Mouse (Mus musculus) midbrain, embryonic 15.5 days (tissue): ENCODE data around the gene Pllp. TPM values are rescaled to one million over a fixed set of nuclear protein-coding genes. Genes with fewer than 3 reads are reported as not detected.
A peak's percentile ranks its signal among the peaks of the same experiment; 100 is the strongest.

Experiments
- ATAC-seq: fragments of 200-750 bp; cut with Nextera tagmentation; replicated peaks from 2 replicates; pipeline ENCODE4 v1.8.0; 2017; ENCODE audit warnings: moderate TSS enrichment
- H3K27ac ChIP-seq: fragments of 300-500 bp; sonication (generic); 2 replicates; pipeline ENCODE4 v1.5.1; 2015; ENCODE audit warnings: mild to moderate bottlenecking, inconsistent platforms
- H3K27me3 ChIP-seq: fragments of 300-500 bp; sonication (generic); replicated peaks from 2 replicates; pipeline ENCODE4 v1.6.1; 2015; ENCODE audit warnings: inconsistent platforms
- H3K36me3 ChIP-seq: fragments of 300-500 bp; sonication (generic); replicated peaks from 2 replicates; pipeline ENCODE4 v1.6.1; 2015; ENCODE audit warnings: inconsistent platforms
- H3K4me1 ChIP-seq: fragments of 300-500 bp; sonication (generic); 2 replicates; pipeline ENCODE4 v1.6.1; 2015; ENCODE audit warnings: inconsistent platforms
- H3K4me2 ChIP-seq: fragments of 300-500 bp; sonication (generic); 2 replicates; pipeline ENCODE4 v1.6.1; 2015; ENCODE audit warnings: inconsistent platforms, mild to moderate bottlenecking, moderate library complexity
- H3K4me3 ChIP-seq: fragments of 300-500 bp; sonication (generic); 2 replicates; pipeline ENCODE4 v1.5.1; 2015; ENCODE audit warnings: mild to moderate bottlenecking, inconsistent platforms
- H3K9ac ChIP-seq: fragments of 300-500 bp; sonication (generic); 2 replicates; pipeline ENCODE4 v1.6.1; 2015; ENCODE audit warnings: mild to moderate bottlenecking, inconsistent platforms
- H3K9me3 ChIP-seq: fragments of 300-500 bp; sonication (generic); 2 replicates; pipeline ENCODE4 v1.6.1; 2016; ENCODE audit warnings: inconsistent platforms
- WGBS: fragments of 180-500 bp; shearing (Covaris S2); methylation state at CpG from one replicate; pipeline ENCODE4 v1.1.7; 2015; ENCODE audit warnings: mixed read lengths; 5-methylcytosine and 5-hydroxymethylcytosine counted together
- polyA plus RNA-seq: library from polyadenylated mRNA; unstranded; fragments of >200 nt; fragmentation: Nextera tagmentation; extraction: Ambion mirVana; gene quantifications from 2 replicates; pipeline ENCODE4 v1.2.1, GENCODE M21; 2015

Pllp gene
- 1.5 and 1.6 TPM in 2 replicates for polyA plus RNA-seq

DNA sequence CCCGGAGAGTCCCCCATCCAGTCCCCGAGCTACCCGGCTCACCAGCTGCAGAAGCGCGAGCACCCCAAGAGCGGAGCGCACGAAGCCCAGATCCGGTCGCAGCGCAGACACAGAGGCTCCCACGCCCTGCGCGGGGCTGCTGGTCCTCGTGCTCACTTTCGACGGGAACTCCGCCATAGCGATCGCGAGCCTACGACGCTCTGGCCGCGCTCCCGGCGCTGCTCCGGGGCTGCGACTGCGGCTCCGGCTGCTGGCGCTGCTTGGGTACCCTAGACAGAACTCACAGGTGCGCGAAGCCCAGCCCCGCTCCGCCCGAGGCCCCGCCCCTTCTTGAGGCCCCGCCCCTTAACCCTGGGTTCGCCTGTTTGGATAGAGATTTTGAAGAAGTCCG is at the start of gene Pllp:
TSS of gene Pllp (minus strand) at position 285 of the 391 bp plus-strand sequence.
- no peak within 1 kb of the TSS for H3K27ac ChIP-seq
- peak within 1 kb of the TSS; percentile 79 for H3K4me2 ChIP-seq
- peak within 1 kb of the TSS; percentile 22 for H3K9ac ChIP-seq
- H3K27me3 ChIP-seq: peaks cover 50% of the 10 kb centered on the region
- H3K4me1 ChIP-seq: peaks cover 25% of the 10 kb centered on the region
- WGBS: under 1% methylated on average over 41 of the region's 41 CpGs
- ATAC-seq: peak; percentile 79
- no peaks in the 10 kb centered on the region for H3K36me3 ChIP-seq
- H3K4me3 ChIP-seq: peak within 1 kb of the TSS; percentile 45
- H3K9me3 ChIP-seq: no peaks in the 10 kb centered on the region

- Histone ChIP-seq H3K9ac (no peak within 1 kb of the TSS), H3K27me3 (no peaks in the 10 kb centered on the region), H3K9me3 (no peaks in the 10 kb centered on the region), H3K36me3 (no peaks in the 10 kb centered on the region), H3K4me3 (no peak within 1 kb of the TSS), H3K4me1 (no peaks in the 10 kb centered on the region), H3K4me2 (no peak within 1 kb of the TSS), H3K27ac (no peak within 1 kb of the TSS)
- ATAC-seq: no peak
- WGBS: 90% methylated on average over 7 of the region's 7 CpGs
These were observed 49.6 kb upstream of the Pllp start, which contains the start of gene Ccl22 for GRCm38 (mm10) chr8:94745476-94746184. Ccl22 (plus strand) TSS chr8:94745590.

DNA sequence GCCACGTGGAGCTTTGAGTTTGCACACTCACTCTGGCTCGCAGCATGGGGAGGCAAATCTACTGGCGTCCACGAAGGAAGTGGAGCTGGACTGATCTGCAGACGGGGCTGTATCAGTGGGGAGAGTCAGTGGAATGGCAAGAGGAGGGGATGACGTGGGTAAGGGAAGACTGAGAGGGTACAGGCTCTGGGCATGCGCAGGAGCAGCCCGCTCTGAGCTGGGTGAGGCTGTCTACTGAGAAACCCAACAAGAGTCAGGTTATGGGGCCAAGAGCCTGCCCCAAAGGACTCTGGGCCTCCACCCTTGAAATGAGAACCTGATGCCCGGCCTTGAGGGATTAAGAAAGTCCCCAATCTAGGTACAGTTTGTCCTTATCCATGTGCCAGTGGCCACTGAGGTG is 48.9 kb upstream of the Pllp start:
- no peak overlapping the region for H3K4me3 ChIP-seq
- no peaks in the 10 kb centered on the region for H3K9me3 ChIP-seq
- 77% methylated on average over 9 of the region's 9 CpGs for WGBS
- H3K36me3 ChIP-seq: no peaks in the 10 kb centered on the region
- ATAC-seq: no peak
- no peaks in the 10 kb centered on the region for H3K27me3 ChIP-seq
- no peak overlapping the region for H3K27ac ChIP-seq
- no peak overlapping the region for H3K4me2 ChIP-seq
- no peak overlapping the region for H3K9ac ChIP-seq
- no peaks in the 10 kb centered on the region for H3K4me1 ChIP-seq

DNA sequence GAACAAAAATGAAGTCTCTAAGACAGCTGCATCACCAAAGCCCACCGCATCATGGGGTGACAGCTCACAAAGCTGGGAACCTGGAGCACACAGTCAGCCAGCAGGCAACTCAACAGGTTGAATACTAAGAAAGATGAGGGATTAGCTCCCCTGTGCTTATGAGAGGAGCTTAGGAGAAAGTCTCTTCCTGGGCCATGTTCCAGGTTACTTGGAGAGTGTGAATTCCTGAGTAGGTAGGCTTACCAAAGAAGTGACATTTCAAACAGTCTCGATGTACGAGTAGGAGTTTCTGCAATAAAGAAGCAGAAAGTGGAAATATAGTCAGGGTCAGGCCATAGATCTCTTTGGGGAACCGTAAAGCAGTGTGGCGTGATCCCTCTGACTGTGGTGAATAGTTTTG is 48.4 kb upstream of the Pllp start:
- Histone ChIP-seq H3K36me3 (no peaks in the 10 kb centered on the region), H3K9ac (no peak overlapping the region), H3K9me3 (no peaks in the 10 kb centered on the region), H3K4me2 (no peak overlapping the region), H3K4me3 (no peak overlapping the region), H3K27ac (no peak overlapping the region), H3K27me3 (no peaks in the 10 kb centered on the region), H3K4me1 (no peaks in the 10 kb centered on the region)
- no peak for ATAC-seq
- WGBS: 93% methylated on average over 5 of the region's 5 CpGs

DNA sequence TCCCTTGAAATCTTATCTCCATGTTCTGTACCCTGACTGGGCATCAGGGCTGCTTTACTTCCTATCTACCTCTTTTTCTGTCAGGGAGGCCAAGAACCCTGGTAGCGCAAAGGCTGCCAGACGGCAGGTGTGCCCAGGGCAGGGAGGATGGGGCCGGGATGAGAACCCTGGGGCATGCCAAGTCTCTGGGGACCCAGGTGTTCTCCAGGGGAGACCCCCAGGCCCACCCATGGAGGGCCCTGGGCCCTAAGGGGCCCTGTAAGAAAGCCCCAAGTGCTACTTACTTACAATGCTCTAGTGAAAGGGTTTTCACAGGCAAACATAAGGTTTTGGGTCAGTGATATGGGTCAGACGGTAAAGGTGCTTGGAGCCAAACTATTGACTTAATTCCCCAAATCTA is 45.6 kb upstream of the Pllp start:
- 92% methylated on average over 4 of the region's 4 CpGs for WGBS
- H3K36me3 ChIP-seq: no peaks in the 10 kb centered on the region
- H3K27me3 ChIP-seq: no peaks in the 10 kb centered on the region
- H3K4me1 ChIP-seq: no peaks in the 10 kb centered on the region
- no peak overlapping the region for H3K9ac ChIP-seq
- H3K4me2 ChIP-seq: no peak overlapping the region
- no peaks in the 10 kb centered on the region for H3K9me3 ChIP-seq
- no peak overlapping the region for H3K27ac ChIP-seq
- ATAC-seq: no peak
- H3K4me3 ChIP-seq: no peak overlapping the region

GRCm38 (mm10) chr8:94740591-94740990 is 44.5 kb upstream of the Pllp start:
- no peaks in the 10 kb centered on the region for H3K36me3 ChIP-seq
- 90% methylated on average over 3 of the region's 3 CpGs for WGBS

GRCm38 (mm10) chr8:94739829-94740228 is 43.8 kb upstream of the Pllp start:
- 84% methylated on average over 6 of the region's 6 CpGs for WGBS
- H3K4me2 ChIP-seq: no peak overlapping the region
- ATAC-seq: no peak

More at GRCm38 (mm10) chr8:94740591-94740990, 44.5 kb upstream of the Pllp start:
- H3K4me2 ChIP-seq: no peak overlapping the region
- no peak overlapping the region for H3K27ac ChIP-seq
- no peaks in the 10 kb centered on the region for H3K4me1 ChIP-seq
- H3K27me3 ChIP-seq: no peaks in the 10 kb centered on the region
- H3K9me3 ChIP-seq: no peaks in the 10 kb centered on the region
- H3K4me3 ChIP-seq: no peak overlapping the region
- H3K9ac ChIP-seq: no peak overlapping the region
- no peak for ATAC-seq

GRCm38 (mm10) chr8:94735426-94736094 is 39.5 kb upstream of the Pllp start:
- no peak for ATAC-seq
- no peak overlapping the region for H3K9ac ChIP-seq

More at GRCm38 (mm10) chr8:94739829-94740228, 43.8 kb upstream of the Pllp start:
- Histone ChIP-seq H3K27me3 (no peaks in the 10 kb centered on the region), H3K4me1 (no peaks in the 10 kb centered on the region), H3K9ac (no peak overlapping the region), H3K27ac (no peak overlapping the region), H3K4me3 (no peak overlapping the region), H3K36me3 (no peaks in the 10 kb centered on the region), H3K9me3 (no peaks in the 10 kb centered on the region)

GRCm38 (mm10) chr8:94734735-94735350 is 38.8 kb upstream of the Pllp start:
- Histone ChIP-seq H3K36me3 (no peaks in the 10 kb centered on the region), H3K4me3 (no peak overlapping the region), H3K27ac (no peak overlapping the region), H3K4me2 (no peak overlapping the region), H3K4me1 (no peaks in the 10 kb centered on the region), H3K9ac (no peak overlapping the region), H3K27me3 (no peaks in the 10 kb centered on the region), H3K9me3 (no peaks in the 10 kb centered on the region)
- 73% methylated on average over 7 of the region's 7 CpGs for WGBS
- ATAC-seq: no peak

More at GRCm38 (mm10) chr8:94735426-94736094, 39.5 kb upstream of the Pllp start:
- Histone ChIP-seq H3K4me1 (no peaks in the 10 kb centered on the region), H3K27me3 (no peaks in the 10 kb centered on the region), H3K36me3 (no peaks in the 10 kb centered on the region), H3K4me3 (no peak overlapping the region), H3K9me3 (no peaks in the 10 kb centered on the region), H3K4me2 (no peak overlapping the region), H3K27ac (no peak overlapping the region)
- WGBS: 73% methylated on average over 5 of the region's 5 CpGs

GRCm38 (mm10) chr8:94733821-94734465 is 37.9 kb upstream of the Pllp start:
- Histone ChIP-seq H3K4me1 (no peaks in the 10 kb centered on the region), H3K9ac (no peak overlapping the region), H3K27ac (no peak overlapping the region), H3K27me3 (no peaks in the 10 kb centered on the region), H3K4me3 (no peak overlapping the region), H3K9me3 (no peaks in the 10 kb centered on the region), H3K4me2 (no peak overlapping the region), H3K36me3 (no peaks in the 10 kb centered on the region)
- no peak for ATAC-seq
- WGBS: 72% methylated on average over 5 of the region's 5 CpGs

DNA sequence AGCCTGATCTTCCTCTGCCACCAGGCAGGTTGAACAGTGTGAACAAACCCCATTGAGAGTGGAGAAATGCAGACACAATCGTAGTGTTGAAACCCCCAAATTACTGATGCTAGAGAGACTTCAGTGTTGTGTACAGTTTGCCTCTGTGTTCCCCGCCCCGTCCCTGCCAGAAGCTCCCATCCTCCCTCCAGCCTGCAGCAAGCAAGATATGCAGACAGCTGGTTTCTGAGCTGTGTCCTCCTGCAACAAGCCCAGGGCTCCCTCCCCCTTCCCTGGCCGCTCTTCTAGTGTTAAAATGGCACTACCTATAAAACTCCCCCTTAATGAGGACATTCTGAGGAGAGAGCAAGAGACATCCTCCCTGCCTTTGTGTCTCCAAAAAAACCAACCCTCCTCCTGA is 33.2 kb upstream of the Pllp start:
- 84% methylated on average over 4 of the region's 4 CpGs for WGBS
- H3K9ac ChIP-seq: no peak overlapping the region
- H3K4me3 ChIP-seq: no peak overlapping the region
- no peaks in the 10 kb centered on the region for H3K9me3 ChIP-seq
- no peaks in the 10 kb centered on the region for H3K36me3 ChIP-seq
- ATAC-seq: no peak
- H3K27me3 ChIP-seq: no peaks in the 10 kb centered on the region
- H3K27ac ChIP-seq: no peak overlapping the region
- H3K4me1 ChIP-seq: no peaks in the 10 kb centered on the region
- H3K4me2 ChIP-seq: no peak overlapping the region

- Histone ChIP-seq H3K9me3 (no peaks in the 10 kb centered on the region), H3K4me3 (no peak overlapping the region), H3K4me2 (no peak overlapping the region), H3K9ac (no peak overlapping the region), H3K36me3 (no peaks in the 10 kb centered on the region), H3K27me3 (no peaks in the 10 kb centered on the region), H3K4me1 (no peaks in the 10 kb centered on the region), H3K27ac (no peak overlapping the region)
- 86% methylated on average over 5 of the region's 5 CpGs for WGBS
- no peak for ATAC-seq
These were observed 29.9 kb upstream of the Pllp start for GRCm38 (mm10) chr8:94725998-94726397.
